Mouse (Mus musculus) adrenal gland, postnatal 0 days (tissue): Measurements from ENCODE around the gene Eipr1. TPM values are rescaled to one million over a fixed set of nuclear protein-coding genes. Genes with fewer than 3 reads are reported as not detected.

Experiments used
- polyA plus RNA-seq: library from polyadenylated mRNA; unstranded; fragments of >200 nt; fragmentation: Nextera tagmentation; extraction: Ambion mirVana; gene quantifications from 2 replicates; pipeline ENCODE4 v1.2.1, GENCODE M21; 2015

Eipr1 gene
- polyA plus RNA-seq, result 23.0 and 24.6 TPM in 2 replicates

GRCm38 (mm10) chr12:28751508-28752263 is at the start of gene Eipr1:
Gene Eipr1 (plus strand): TSS chr12:28751803.

GRCm38 (mm10) chr12:28750021-28750633 is 1.5 kb upstream of the Eipr1 start, which contains the start of gene Trappc12:
Gene Trappc12 (minus strand): TSS chr12:28750472.

Other genes starting within 250 kb of the Eipr1 start
- gene Dcdc2c, start 199.4 kb upstream of the Eipr1 start, polyA plus RNA-seq, result 0.08 and 0.12 TPM in 2 replicates
- not detected in 2 replicates for gene Allc, start 169.3 kb upstream of the Eipr1 start, polyA plus RNA-seq
- 10.2 and 14.0 TPM in 2 replicates for gene Colec11, start 128.4 kb upstream of the Eipr1 start, polyA plus RNA-seq
- 919 and 1,685 TPM in 2 replicates for gene Rps7, start 115.8 kb upstream of the Eipr1 start, polyA plus RNA-seq
- gene Rnaseh1, start 102.2 kb upstream of the Eipr1 start, polyA plus RNA-seq, result 13.4 and 19.5 TPM in 2 replicates
- 50.7 and 103 TPM in 2 replicates for gene Adi1, start 76.6 kb upstream of the Eipr1 start, polyA plus RNA-seq
- 20.0 and 28.3 TPM in 2 replicates for gene Trappc12, start 1.3 kb upstream of the Eipr1 start, polyA plus RNA-seq